Mouse (Mus musculus) hematopoietic multipotent progenitor cell, adult 10-12 weeks (in vitro differentiated cells): ENCODE data around the gene Psg16. TPM values are rescaled to one million over a fixed set of nuclear protein-coding genes. Genes with fewer than 3 reads are reported as not detected.

Experiments used
- polyA plus RNA-seq: library from polyadenylated mRNA; stranded (reverse); fragments of >175 nt; gene quantifications from 2 replicates; pipeline ENCODE4 v1.2.3, GENCODE M21; 2012; ENCODE audit warnings: low replicate concordance

The Psg16 gene
- not detected in 2 replicates for polyA plus RNA-seq

DNA sequence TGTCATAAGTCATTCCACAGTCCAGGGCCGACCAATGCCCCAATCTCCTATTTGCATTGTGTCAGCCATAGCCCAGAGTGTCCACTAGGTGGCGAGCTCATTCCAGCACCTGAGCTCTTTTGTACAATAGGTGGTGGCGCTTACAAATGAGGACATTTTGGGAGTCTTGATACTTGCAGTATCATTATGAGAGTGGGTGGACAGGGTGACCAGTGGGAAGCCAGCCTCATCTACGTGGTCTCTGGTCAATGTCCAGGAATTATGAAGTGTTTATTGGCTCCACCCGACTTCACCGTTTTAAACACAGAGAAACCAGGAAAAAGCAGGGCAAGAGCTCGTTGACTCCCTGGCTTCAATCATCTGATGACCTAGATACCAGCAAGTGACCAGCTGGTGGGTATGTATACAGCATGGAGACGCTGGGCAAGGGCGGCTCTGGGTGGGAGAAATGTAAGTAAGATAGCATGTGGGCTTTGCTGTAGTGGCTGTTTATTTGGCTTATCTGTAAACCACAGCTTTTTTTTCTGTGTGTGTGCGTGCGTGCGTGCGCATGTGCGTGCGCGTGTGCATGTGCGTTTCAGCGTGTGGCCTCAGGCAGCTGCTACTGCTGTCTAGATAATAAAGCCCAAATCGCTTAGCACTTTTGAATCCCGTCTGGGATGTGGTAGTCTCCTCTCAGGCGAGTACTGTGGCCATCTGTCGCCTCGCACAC lies at the start of gene Psg16:
Gene Psg16, plus strand, starts transcription at position 137 of the 712 bp plus-strand sequence.

DNA sequence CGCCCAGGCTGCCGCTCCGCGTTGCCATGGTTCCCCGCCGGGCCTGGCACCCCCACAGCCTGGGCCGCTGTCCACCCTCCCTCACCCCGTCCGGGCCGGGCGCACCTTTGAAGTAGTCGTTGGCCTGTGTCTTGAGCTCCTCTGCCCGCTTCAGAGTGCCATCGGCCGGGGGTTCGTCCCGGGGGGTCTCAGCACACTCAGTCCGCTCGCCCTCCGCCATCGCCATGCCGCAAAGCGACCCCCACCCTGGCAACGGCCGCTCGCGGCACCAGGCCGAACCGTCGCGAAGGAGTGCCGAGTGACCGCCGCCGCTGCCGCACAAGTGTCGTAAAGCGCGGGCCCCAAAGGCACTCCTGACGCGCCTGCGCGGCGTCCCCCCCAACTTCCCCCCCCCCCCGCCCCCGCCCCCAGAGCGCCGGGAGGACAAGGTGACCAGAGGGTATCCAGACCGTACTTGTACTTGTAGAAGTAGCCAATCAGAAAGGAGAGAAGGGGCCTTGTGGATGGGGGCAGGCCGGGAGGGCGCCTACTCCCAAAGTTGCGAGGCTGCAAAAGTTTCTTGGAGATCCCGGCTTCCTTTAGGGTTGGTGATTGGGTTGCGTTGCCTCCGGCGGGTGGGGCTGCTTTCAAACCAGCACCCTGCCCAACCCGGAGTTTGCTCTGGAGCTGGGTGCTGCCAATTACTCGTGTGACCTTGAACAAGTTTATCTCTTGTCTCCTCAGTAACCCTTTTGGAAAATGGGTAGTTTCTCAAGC lies 46.1 kb upstream of the Psg16 start, which contains the start of gene Ppp5c:
Gene Ppp5c, minus strand, starts transcription at position 337 of the 756 bp plus-strand sequence.

DNA sequence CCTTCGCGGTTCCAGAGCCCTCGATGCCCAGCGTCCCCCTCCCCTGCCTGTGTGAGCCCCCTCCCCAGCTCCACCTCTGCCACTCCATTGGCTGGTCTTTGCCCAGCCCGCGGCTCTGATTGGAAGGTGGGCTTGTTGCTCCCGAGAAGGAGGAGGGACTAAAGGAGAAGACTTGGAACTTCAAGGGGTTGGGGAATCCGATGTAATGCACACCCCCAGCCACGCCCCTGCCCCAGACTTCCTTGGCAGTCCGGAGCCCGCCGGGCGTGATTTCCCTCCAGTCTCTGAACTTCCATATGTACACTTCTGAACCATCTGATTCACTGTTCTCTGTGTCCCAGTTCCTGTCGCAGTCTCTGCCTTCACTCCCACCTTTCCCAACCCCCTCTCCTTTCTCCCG lies 11.5 kb upstream of the Psg16 start, which contains the start of gene Hif3a:
Gene Hif3a, minus strand, starts transcription at position 39 of the 400 bp plus-strand sequence.

DNA sequence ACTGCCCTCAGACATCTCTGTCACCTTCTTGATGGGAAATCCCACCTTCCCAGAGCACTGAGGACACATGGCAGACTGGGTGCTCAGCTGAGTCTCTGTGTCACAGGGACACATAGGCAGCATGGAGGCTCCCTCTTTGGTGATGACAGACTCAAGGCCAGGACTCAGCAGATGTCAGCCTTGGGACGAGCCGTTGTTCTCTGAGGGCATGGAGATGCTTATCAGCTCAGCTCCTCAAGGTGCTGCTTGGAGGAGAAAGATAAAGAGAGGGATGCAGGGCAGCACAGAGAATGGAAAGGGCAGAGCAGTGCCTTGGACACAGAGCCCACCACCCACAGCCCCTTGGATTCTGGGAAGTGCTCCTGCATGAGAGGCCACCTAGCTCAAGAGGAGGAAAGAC lies 76.1 kb downstream of the Psg16 start, which contains the start of gene Ceacam3:
Gene Ceacam3, plus strand, starts transcription at position 352 of the 400 bp plus-strand sequence.

Other genes starting within 250 kb of the Psg16 start
- 180 and 196 TPM in 2 replicates for gene Prkd2, start 231.1 kb upstream of the Psg16 start, polyA plus RNA-seq
- 1.0 and 2.8 TPM in 2 replicates for gene Dact3, start 198.7 kb upstream of the Psg16 start, polyA plus RNA-seq
- not detected in 2 replicates for gene Gng8, start 182.3 kb upstream of the Psg16 start, polyA plus RNA-seq
- 4.6 and 8.1 TPM in 2 replicates for gene Ptgir, start 167.6 kb upstream of the Psg16 start, polyA plus RNA-seq
- gene Calm3, start 149.9 kb upstream of the Psg16 start, polyA plus RNA-seq: 519 and 714 TPM in 2 replicates
- 0.10 and 0.17 TPM in 2 replicates for gene Pnmal2, start 129.4 kb upstream of the Psg16 start, polyA plus RNA-seq
- not detected in 2 replicates for gene Pnmal1, start 114.4 kb upstream of the Psg16 start, polyA plus RNA-seq
- gene Gm42372, start 91.0 kb upstream of the Psg16 start, polyA plus RNA-seq: 1.1 and 1.4 TPM in 2 replicates
- 0.54 and 0.73 TPM in 2 replicates for gene Ccdc8, start 81.3 kb upstream of the Psg16 start, polyA plus RNA-seq
- gene Ppp5c, start 46.1 kb upstream of the Psg16 start, polyA plus RNA-seq: 89.0 and 144 TPM in 2 replicates
- 0.46 and 0.98 TPM in 2 replicates for gene Hif3a, start 11.6 kb upstream of the Psg16 start, polyA plus RNA-seq
- not detected in 2 replicates for gene Ceacam3, start 76.2 kb downstream of the Psg16 start, polyA plus RNA-seq
- gene Psg29, start 129.4 kb downstream of the Psg16 start, polyA plus RNA-seq: not detected in 2 replicates